Mouse (Mus musculus) CD4-positive, CD25-positive, alpha-beta regulatory T cell, adult 4 months (primary cell): ENCODE measurements around the gene Rraga. TPM values are rescaled to one million over a fixed set of nuclear protein-coding genes. Genes with fewer than 3 reads are reported as not detected.

Experiments
- ATAC-seq: one replicate; pipeline ENCODE4 v1.8.0; 2017
- polyA plus RNA-seq, 2 experiments: library from polyadenylated mRNA; unstranded; fragments of 100-300 nt; shearing (Covaris generic); gene quantifications; one replicate each; pipeline ENCODE4 v1.2.1; 2017

Rraga gene
- polyA plus RNA-seq: 10 to 100 TPM; 32.0 to 36.9 TPM

GRCm38 (mm10) chr4:86575283-86575983 lies at the start of gene Rraga:
TSS of gene Rraga (plus strand) at chr4:86575668.
- peak; percentile 93 for ATAC-seq

DNA sequence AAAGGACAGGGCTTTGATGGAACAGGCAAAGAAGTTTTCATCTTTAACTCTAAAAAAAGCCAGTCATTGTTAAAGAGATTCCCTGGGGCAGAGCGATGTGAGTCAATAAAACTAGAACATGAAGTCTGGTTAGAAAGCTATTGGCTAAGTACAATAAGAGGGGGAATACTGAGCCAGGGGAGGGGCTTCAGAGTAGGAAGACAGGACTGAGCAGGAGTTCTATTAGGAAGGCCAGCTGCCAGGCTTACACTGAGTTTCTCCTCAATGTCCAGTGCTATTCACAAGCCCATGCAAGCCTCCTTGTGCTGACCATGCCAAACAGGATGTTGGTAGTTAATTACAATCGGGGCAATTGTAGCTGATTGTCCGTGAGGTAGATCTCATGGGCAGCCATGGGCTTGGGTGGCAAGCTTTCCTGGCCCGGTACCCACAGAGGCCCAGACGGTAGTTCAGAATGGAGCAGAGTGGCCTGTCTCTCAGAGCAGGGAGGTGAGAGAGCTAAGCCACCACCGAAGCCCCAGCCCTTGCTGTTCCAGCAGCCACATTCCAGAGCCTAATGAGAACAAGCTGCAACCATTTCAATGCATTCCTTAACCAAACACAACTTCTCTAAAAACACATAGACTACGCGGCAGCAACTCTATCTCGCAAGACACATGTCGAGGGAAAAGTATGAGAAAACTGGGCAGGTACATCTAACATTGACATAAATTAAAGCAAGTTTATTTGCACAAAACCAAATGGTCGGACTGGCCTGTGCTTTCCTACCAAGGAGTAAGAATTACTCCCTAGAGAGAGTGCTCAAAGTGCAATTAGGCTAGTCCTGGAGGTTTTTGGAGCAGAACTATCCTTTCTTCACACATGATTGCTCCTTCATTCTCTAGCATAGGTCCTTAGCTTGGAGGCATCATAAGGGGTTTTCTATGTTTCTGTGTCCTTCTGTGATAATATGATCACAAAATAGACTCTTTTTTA lies 48.0 kb upstream of the Rraga start:
- no peak for ATAC-seq

GRCm38 (mm10) chr4:86529161-86529560 lies 46.3 kb upstream of the Rraga start:
- ATAC-seq: no peak

- no peak for ATAC-seq
These were observed 41.9 kb upstream of the Rraga start for GRCm38 (mm10) chr4:86533406-86534090.

DNA sequence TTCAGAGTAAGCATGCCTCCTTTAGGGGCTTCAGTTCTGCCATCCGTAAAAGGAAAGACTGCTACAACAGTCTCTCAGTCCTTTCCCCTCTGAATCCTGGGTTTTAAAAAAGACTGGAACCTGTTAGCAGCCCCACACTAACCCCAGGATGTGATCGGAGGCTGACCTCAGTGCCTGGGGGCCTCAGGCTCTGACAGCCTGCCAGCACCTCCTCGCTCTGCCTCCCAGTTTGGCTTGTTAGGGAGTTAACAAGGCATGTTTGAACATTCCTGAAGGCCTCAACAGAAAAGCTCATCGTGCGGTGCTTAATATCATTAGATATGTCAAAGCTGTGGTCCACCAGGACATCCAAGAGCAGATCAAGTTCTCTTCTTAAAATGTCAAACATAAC lies 41.4 kb upstream of the Rraga start:
- ATAC-seq: no peak

DNA sequence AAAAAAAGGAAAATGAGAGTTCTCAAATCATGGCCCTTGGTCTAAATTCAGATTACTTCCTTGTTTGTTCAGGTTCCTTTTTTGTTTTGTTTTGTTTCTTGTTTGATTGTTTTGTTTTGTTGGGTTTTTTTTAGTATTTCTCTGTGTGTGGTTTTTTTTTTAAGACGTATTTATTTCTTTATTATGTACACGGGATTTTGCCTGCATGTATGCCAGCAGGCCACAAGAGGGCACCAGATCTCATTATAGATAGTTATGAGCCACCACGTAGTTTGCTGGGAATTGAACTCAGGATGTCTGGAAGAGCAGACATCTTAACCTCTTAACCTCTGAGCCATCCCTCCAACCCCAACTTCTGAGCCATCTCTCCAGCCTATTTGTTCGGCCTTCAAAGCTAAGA lies 37.5 kb upstream of the Rraga start:
- peak; percentile 67 for ATAC-seq

GRCm38 (mm10) chr4:86538936-86539335 lies 36.5 kb upstream of the Rraga start:
- ATAC-seq: no peak

- ATAC-seq: no peak
These were observed 33.9 kb upstream of the Rraga start for GRCm38 (mm10) chr4:86541573-86541972.

DNA sequence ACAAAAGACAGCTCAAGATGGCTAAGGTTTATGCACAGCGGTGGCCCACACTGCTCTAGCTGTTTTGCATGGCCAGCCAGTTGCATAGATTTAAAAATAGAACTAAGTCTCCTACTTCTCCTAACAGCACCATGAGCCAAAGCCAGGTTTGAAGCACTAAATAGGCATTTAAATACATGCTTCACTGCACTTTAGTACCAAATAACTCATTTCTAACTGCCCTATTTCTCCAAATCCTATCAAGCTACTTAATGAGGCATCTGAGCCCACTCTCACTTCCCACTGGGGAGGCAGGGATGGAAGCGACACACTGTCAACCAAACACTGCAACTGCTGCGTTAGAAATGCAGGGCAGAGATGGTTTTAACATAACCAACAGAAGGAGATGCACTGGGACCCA lies 31.5 kb upstream of the Rraga start:
- no peak for ATAC-seq

GRCm38 (mm10) chr4:86545615-86546014 lies 29.9 kb upstream of the Rraga start:
- no peak for ATAC-seq

DNA sequence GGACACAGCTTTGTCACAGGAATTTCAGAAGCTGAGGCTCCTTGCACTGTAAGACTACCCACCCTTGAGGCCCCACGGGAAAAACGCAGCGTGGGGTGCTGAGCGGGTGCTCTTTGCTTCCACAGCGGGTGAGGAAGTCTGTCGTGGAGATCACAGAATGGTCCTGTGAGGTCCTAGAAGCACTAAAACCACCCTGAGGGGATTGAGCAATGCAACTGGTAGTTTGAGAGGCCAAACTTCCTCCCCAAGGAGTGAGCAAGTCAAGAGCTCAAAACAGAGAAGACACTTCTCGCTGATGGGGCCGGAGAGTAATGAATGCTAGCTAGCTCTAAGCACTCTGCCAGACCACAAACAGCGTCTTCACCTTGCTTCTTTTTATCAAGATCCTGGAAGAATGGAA lies 27.1 kb upstream of the Rraga start:
- no peak for ATAC-seq

- peak; percentile 87 for ATAC-seq
These were observed 20.3 kb upstream of the Rraga start for GRCm38 (mm10) chr4:86555035-86555707.

GRCm38 (mm10) chr4:86557371-86557770 lies 18.1 kb upstream of the Rraga start:
- no peak for ATAC-seq

DNA sequence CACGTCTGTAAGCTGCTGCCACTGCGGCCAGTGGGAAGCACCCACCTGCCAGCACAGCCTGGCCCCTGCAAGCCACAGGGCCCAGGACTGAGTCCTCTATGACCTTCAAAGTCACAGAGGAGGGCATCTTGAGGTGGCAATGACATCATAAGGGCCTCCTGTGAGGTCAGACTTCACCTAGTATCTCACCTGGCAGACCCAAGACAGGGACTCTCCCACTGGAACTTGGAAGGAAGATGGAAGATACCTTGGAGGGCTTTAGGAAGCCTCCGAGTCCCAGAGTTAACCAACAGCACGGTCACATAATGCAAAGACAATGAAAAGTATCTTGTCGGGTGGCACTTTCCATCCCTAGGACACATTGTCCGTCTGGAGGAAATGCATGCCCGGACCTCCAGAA lies 17.2 kb upstream of the Rraga start, which contains the start of gene Saxo1:
TSS of gene Saxo1 (minus strand) at position 101 of the 400 bp plus-strand sequence.
- no peak for ATAC-seq

- no peak for ATAC-seq
These were observed 16.5 kb upstream of the Rraga start for GRCm38 (mm10) chr4:86559006-86559405.

DNA sequence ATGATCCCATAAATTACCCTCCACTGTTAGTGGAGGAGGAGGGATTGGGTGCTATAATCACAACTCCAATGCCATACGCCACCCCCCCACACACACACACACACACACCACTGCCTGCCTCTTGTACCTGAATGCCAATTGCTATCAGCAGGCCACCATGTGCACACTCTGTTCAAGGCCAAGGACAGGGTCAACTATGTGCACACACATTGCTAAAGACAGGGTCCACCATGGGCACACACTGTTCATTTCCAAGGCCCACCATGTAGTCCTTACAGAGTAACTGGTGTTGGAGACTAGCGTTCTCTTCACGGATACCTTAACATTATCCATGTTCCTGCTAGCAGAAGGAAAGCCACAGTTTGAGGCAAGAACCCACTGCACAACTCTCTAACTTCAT lies 14.4 kb upstream of the Rraga start:
- no peak for ATAC-seq

GRCm38 (mm10) chr4:86574939-86575282 lies 557 bp upstream of the Rraga start:
- peak; percentile 13 for ATAC-seq

- ATAC-seq: peak; percentile 15
These were observed 663 bp downstream of the Rraga start for GRCm38 (mm10) chr4:86576120-86576541.

DNA sequence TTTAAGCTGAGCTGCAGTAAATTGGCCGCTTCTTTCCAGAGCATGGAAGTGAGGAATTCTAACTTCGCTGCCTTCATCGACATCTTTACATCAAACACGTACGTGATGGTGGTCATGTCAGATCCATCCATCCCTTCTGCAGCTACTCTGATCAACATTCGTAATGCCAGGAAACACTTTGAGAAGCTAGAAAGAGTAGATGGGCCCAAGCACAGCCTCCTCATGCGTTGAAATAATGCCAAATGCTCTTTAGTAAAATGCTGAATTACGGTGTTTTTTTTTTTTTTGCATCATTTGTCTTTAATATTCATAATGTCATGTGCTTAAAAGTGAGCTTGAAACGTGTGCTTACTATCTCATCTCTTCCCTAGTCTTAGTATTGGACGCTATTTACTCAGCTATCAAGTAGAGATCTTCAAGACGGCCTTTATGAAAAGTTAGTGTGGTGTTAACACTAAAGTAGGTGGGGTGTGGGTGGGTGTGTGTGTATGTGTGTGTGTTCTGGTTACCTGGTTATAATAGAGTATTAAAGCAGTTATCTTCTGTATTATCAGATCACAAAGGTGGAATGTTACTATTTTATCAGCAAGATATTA lies 1.3 kb downstream of the Rraga start:
- no peak for ATAC-seq

GRCm38 (mm10) chr4:86580056-86580455 lies 4.6 kb downstream of the Rraga start:
- no peak for ATAC-seq

- ATAC-seq: no peak
These were observed 5.1 kb downstream of the Rraga start for GRCm38 (mm10) chr4:86580591-86580990.

- peak; percentile 32 for ATAC-seq
These were observed 12.8 kb downstream of the Rraga start for GRCm38 (mm10) chr4:86588236-86588635.
